Mouse (Mus musculus) testis, adult 2 months (tissue): ENCODE data around the gene Tas2r134. TPM values are rescaled to one million over a fixed set of nuclear protein-coding genes. Genes with fewer than 3 reads are reported as not detected.

Source experiments
- H3K27ac ChIP-seq: fragments of 200-500 bp; 2 replicates; pipeline ENCODE4 v1.5.1; 2012; ENCODE audit warnings: low read depth, low read length; ENCODE audit not compliant: control insufficient read depth, insufficient read depth
- H3K27me3 ChIP-seq: fragments of 200-500 bp; 2 replicates; pipeline ENCODE4 v1.6.1; 2012; ENCODE audit warnings: mild to moderate bottlenecking, low read length, moderate library complexity; ENCODE audit not compliant: control insufficient read depth, insufficient read depth
- H3K36me3 ChIP-seq: fragments of 200-500 bp; 2 replicates; pipeline ENCODE4 v1.6.1; 2012; ENCODE audit warnings: mild to moderate bottlenecking, low read length; ENCODE audit not compliant: control insufficient read depth, insufficient read depth
- H3K4me1 ChIP-seq: fragments of 200-500 bp; 2 replicates; pipeline ENCODE4 v1.6.1; 2012; ENCODE audit warnings: low read length; ENCODE audit not compliant: control insufficient read depth, insufficient read depth
- H3K4me3 ChIP-seq: fragments of 200-500 bp; 2 replicates; pipeline ENCODE4 v1.5.1; 2012; ENCODE audit warnings: low read depth, mild to moderate bottlenecking, low read length, moderate library complexity, mixed read lengths; ENCODE audit not compliant: control insufficient read depth
- CTCF ChIP-seq: fragments of 200-500 bp; IDR thresholded peaks from 2 replicates; pipeline ENCODE4 v1.5.1; 2012; ENCODE audit warnings: low read depth, mild to moderate bottlenecking, inconsistent platforms, low read length, moderate library complexity; ENCODE audit not compliant: control insufficient read depth, insufficient read depth, insufficient replicate concordance
- POLR2A ChIP-seq: fragments of 200-500 bp; IDR thresholded peaks from 2 replicates; pipeline ENCODE4 v1.6.1; 2012; ENCODE audit warnings: low read depth, mild to moderate bottlenecking, inconsistent platforms, low read length, moderate library complexity; ENCODE audit not compliant: control insufficient read depth
- polyA plus RNA-seq: library from polyadenylated mRNA; depleted of rRNA; stranded (reverse); fragments of >200 nt; gene quantifications from 2 replicates; pipeline ENCODE4 v1.2.3, GENCODE M21; 2012

Tas2r134 gene
- polyA plus RNA-seq, 1 experiment: not detected

DNA sequence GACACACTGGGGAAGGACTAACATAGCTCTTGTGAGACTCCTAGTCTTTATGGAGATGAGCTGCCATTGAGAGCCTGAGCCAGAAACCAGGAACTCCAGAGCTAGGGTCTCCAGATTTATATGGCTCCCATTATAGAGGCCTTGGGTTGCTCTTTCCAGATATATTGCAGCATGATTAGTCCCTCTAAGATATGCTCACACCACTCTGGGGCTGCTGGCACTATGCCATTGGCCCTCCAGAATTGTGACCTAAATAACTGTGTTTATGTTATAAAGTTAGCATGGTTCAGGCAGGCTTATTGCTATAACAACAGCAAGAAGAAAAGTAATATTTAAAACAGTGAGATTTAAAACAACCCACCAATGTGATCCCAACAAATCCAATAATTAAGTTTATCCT lies 35.2 kb upstream of the Tas2r134 start:
- Histone ChIP-seq H3K27me3 (no peaks in the 10 kb centered on the region), H3K4me3 (no peak overlapping the region), H3K36me3 (no peaks in the 10 kb centered on the region), H3K4me1 (no peaks in the 10 kb centered on the region), H3K27ac (no peak overlapping the region)
- TF ChIP-seq CTCF (no peak), POLR2A (no peak)

- Histone ChIP-seq H3K4me3 (no peak overlapping the region), H3K4me1 (no peaks in the 10 kb centered on the region), H3K36me3 (no peaks in the 10 kb centered on the region), H3K27ac (no peak overlapping the region), H3K27me3 (no peaks in the 10 kb centered on the region)
- TF ChIP-seq CTCF: no peak
- TF ChIP-seq POLR2A: no peak
These were observed 27.7 kb upstream of the Tas2r134 start for GRCm38 (mm10) chr2:51599473-51600201.

- Histone ChIP-seq H3K4me1 (no peaks in the 10 kb centered on the region), H3K27ac (no peak overlapping the region)
- no peak for TF ChIP-seq CTCF
- TF ChIP-seq POLR2A: no peak
These were observed 27.2 kb upstream of the Tas2r134 start for GRCm38 (mm10) chr2:51600202-51600487.

GRCm38 (mm10) chr2:51600873-51601272 lies 26.4 kb upstream of the Tas2r134 start:
- Histone ChIP-seq H3K4me1 (no peaks in the 10 kb centered on the region), H3K27me3 (no peaks in the 10 kb centered on the region), H3K36me3 (no peaks in the 10 kb centered on the region), H3K4me3 (no peak overlapping the region), H3K27ac (no peak overlapping the region)
- TF ChIP-seq CTCF: no peak
- TF ChIP-seq POLR2A: no peak

More at GRCm38 (mm10) chr2:51600202-51600487, 27.2 kb upstream of the Tas2r134 start:
- no peak overlapping the region for H3K4me3 ChIP-seq
- no peaks in the 10 kb centered on the region for H3K36me3 ChIP-seq
- no peaks in the 10 kb centered on the region for H3K27me3 ChIP-seq

- H3K4me3 ChIP-seq: no peak overlapping the region
- TF ChIP-seq POLR2A (no peak), CTCF (no peak)
- H3K4me1 ChIP-seq: no peaks in the 10 kb centered on the region
- H3K27ac ChIP-seq: no peak overlapping the region
- no peaks in the 10 kb centered on the region for H3K27me3 ChIP-seq
- no peaks in the 10 kb centered on the region for H3K36me3 ChIP-seq
These were observed 17.0 kb upstream of the Tas2r134 start for GRCm38 (mm10) chr2:51610305-51610704.

- H3K36me3 ChIP-seq: no peaks in the 10 kb centered on the region
- no peak overlapping the region for H3K4me3 ChIP-seq
- TF ChIP-seq CTCF (no peak), POLR2A (no peak)
- H3K27ac ChIP-seq: no peak overlapping the region
- no peaks in the 10 kb centered on the region for H3K4me1 ChIP-seq
- no peaks in the 10 kb centered on the region for H3K27me3 ChIP-seq
These were observed 16.4 kb upstream of the Tas2r134 start for GRCm38 (mm10) chr2:51610897-51611296.

GRCm38 (mm10) chr2:51613716-51614115 lies 13.6 kb upstream of the Tas2r134 start:
- no peaks in the 10 kb centered on the region for H3K27me3 ChIP-seq
- TF ChIP-seq POLR2A (no peak), CTCF (no peak)
- no peaks in the 10 kb centered on the region for H3K36me3 ChIP-seq

More at GRCm38 (mm10) chr2:51613716-51614115, 13.6 kb upstream of the Tas2r134 start:
- Histone ChIP-seq H3K4me3 (no peak overlapping the region), H3K27ac (no peak overlapping the region), H3K4me1 (no peaks in the 10 kb centered on the region)
